Mouse (Mus musculus) intestine, embryonic 16.5 days (tissue): Measurements from ENCODE around the gene Baz2b. TPM values are rescaled to one million over a fixed set of nuclear protein-coding genes. Genes with fewer than 3 reads are reported as not detected.

Experiments used
- ATAC-seq: fragments of 200-750 bp; cut with Nextera tagmentation; 2 replicates; pipeline ENCODE4 v1.8.0; 2017; ENCODE audit warnings: moderate TSS enrichment, moderate library complexity
- H3K27ac ChIP-seq: fragments of 300-500 bp; sonication (generic); 2 replicates; pipeline ENCODE4 v1.5.1; 2014; ENCODE audit warnings: mild to moderate bottlenecking, low read length
- H3K27me3 ChIP-seq: fragments of 300-500 bp; sonication (generic); replicated peaks from 2 replicates; pipeline ENCODE4 v1.6.1; 2014; ENCODE audit warnings: low read length, control low read depth, mixed read lengths; ENCODE audit not compliant: control insufficient read depth, insufficient read depth
- H3K36me3 ChIP-seq: fragments of 300-500 bp; sonication (generic); 2 replicates; pipeline ENCODE4 v1.6.1; 2014; ENCODE audit warnings: low read length, control low read depth; ENCODE audit not compliant: control insufficient read depth, insufficient read depth
- H3K4me1 ChIP-seq: fragments of 300-500 bp; sonication (generic); 2 replicates; pipeline ENCODE4 v1.6.1; 2014; ENCODE audit warnings: low read length, control low read depth, mixed read lengths; ENCODE audit not compliant: control insufficient read depth, insufficient read depth
- H3K4me2 ChIP-seq: fragments of 300-500 bp; sonication (generic); 2 replicates; pipeline ENCODE4 v1.6.1; 2014; ENCODE audit warnings: low read depth, low read length, control low read depth
- H3K4me3 ChIP-seq: fragments of 300-500 bp; sonication (generic); 2 replicates; pipeline ENCODE4 v1.5.1; 2014; ENCODE audit warnings: mild to moderate bottlenecking, low read length
- H3K9ac ChIP-seq: fragments of 300-500 bp; sonication (generic); 2 replicates; pipeline ENCODE4 v1.6.1; 2014; ENCODE audit warnings: low read depth, low read length
- H3K9me3 ChIP-seq: fragments of 300-500 bp; sonication (generic); 2 replicates; pipeline ENCODE4 v1.6.1; 2016; ENCODE audit warnings: low read length, control low read depth; ENCODE audit not compliant: control insufficient read depth
- WGBS: fragments of 180-500 bp; shearing (Covaris S2); extraction: QIAGEN DNeasy Blood & Tissue Kit; methylation state at CpG from one replicate; pipeline ENCODE4 v1.1.7; 2014; 5-methylcytosine and 5-hydroxymethylcytosine counted together
- polyA plus RNA-seq: library from polyadenylated mRNA; unstranded; fragments of >200 nt; fragmentation: Nextera tagmentation; extraction: Ambion mirVana; gene quantifications from 2 replicates; pipeline ENCODE4 v1.2.1, GENCODE M21; 2015

Gene Baz2b
- polyA plus RNA-seq, 1 experiment from 2014 or later, result 42.3 TPM

DNA sequence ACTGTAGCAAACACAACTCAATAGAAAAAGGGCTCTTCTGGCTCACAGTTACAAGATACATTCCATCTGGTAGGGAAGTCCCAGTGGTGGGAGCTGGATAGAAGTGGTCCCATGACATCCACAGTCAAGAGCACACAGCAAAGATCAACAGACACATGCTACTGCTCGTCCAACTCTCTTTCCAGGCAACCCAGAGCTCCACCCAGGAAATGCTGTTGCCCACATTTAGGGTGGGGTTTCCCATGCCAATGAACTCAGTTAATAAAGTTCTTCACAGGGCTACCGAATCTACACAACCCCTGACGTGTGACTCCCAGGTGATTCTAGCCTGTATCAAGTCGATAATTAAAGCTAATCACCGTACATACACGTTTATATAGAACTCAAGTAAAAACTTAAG lies 5.5 kb downstream of the Baz2b start:
- no peak overlapping the region for H3K4me3 ChIP-seq
- WGBS, result 68% methylated on average over 6 of the region's 6 CpGs
- peak; percentile 72 for ATAC-seq
- no peaks in the 10 kb centered on the region for H3K36me3 ChIP-seq
- peak overlapping the region; percentile 5; the same call in 1 of the 2 replicates for H3K9ac ChIP-seq
- H3K4me1 ChIP-seq, result peaks cover 12% of the 10 kb centered on the region
- 0 out of 2 replicates have a peak overlapping the region, but pooled peaks have one; percentile 27 for H3K4me2 ChIP-seq
- no peaks in the 10 kb centered on the region for H3K9me3 ChIP-seq
- H3K27ac ChIP-seq, result peak overlapping the region; percentile 74
- no peaks in the 10 kb centered on the region for H3K27me3 ChIP-seq

DNA sequence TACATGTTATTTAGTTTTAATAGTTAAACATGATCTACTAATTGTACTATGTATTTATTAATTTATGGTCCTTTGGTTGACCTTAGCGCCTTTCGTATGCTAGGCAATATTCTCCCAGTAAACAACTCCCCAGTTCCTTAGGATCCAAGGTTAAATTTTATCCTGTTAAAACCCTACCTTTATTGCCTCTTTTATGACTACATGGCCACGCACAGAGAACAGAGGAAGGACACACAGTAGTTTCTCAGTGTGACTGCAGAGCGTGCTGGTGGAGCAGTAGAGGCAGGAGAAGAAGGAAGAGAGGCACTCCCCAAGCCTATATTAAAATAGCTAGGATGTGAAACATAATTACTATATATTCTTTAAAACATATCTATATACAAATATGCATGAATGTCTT lies 5.9 kb downstream of the Baz2b start:
- H3K4me2 ChIP-seq, result 0 out of 2 replicates have a peak overlapping the region, but pooled peaks have one; percentile 27
- H3K4me3 ChIP-seq, result no peak overlapping the region
- 65% methylated on average over 4 of the region's 4 CpGs for WGBS
- H3K9ac ChIP-seq, result no peak overlapping the region
- peaks cover 12% of the 10 kb centered on the region for H3K4me1 ChIP-seq
- H3K27ac ChIP-seq, result peak overlapping the region; percentile 74
- H3K9me3 ChIP-seq, result no peaks in the 10 kb centered on the region
- peak; percentile 89 for ATAC-seq
- H3K27me3 ChIP-seq, result no peaks in the 10 kb centered on the region
- no peaks in the 10 kb centered on the region for H3K36me3 ChIP-seq

DNA sequence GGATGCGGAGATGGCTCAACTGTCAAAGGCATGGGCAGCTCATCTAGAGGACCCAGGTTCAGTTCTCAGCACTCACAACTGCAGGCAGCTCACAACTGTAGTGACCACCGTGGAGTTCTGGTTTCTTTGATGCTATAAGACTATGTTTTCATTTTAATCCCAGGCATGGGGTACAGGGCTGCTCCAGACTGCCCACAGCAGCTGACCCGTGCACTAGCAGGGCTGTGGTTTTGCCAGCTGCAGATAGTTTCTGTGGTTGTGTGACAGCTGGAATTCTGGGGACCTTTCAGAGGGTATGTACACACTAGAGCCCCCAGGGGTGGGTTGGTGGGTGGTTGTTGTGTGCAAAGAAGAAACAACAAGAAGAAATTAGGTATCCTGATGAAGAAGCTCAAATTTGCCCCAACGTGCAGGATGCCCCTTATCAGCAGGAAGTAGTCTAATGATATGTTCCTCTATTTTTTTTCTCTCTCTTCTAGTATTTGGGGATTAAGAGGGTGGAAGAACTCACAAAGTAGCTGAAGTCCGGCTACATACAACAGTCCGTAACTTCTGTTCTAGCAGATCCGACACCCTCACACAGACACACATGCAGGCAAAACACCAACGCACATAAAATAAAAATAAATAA lies 6.6 kb downstream of the Baz2b start:
- Histone ChIP-seq H3K27me3 (no peaks in the 10 kb centered on the region), H3K9ac (no peak overlapping the region), H3K9me3 (no peaks in the 10 kb centered on the region), H3K36me3 (no peaks in the 10 kb centered on the region), H3K4me2 (no peak overlapping the region), H3K4me3 (no peak overlapping the region), H3K4me1 (peaks cover 8% of the 10 kb centered on the region), H3K27ac (no peak overlapping the region)
- 84% methylated on average over 8 of the region's 8 CpGs for WGBS
- ATAC-seq, result no peak

DNA sequence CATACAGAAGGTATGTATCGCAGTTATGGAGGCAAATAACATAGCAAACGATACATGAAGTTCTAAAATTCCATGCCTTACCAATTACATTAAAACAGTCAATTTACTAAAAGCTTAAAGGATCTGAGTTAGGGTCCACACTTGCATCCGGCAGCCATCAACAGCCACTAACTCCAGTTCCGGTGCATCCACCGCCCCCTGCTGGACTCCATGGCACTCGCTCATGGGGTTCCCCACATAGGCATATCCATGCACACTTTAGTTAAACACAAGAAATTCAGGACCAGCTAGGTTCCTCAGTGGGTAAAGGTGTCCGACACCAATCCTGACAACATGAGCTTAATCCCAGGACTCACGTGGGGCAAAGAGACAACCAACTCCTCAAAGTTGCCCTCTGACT lies 9.0 kb downstream of the Baz2b start:
- Histone ChIP-seq H3K27me3 (no peaks in the 10 kb centered on the region), H3K27ac (no peak overlapping the region), H3K9me3 (no peaks in the 10 kb centered on the region), H3K4me1 (peaks cover 4% of the 10 kb centered on the region; the same call in 1 of the 2 replicates), H3K36me3 (no peaks in the 10 kb centered on the region), H3K4me3 (no peak overlapping the region), H3K4me2 (no peak overlapping the region), H3K9ac (no peak overlapping the region)
- no peak for ATAC-seq
- 62% methylated on average over 8 of the region's 8 CpGs for WGBS

DNA sequence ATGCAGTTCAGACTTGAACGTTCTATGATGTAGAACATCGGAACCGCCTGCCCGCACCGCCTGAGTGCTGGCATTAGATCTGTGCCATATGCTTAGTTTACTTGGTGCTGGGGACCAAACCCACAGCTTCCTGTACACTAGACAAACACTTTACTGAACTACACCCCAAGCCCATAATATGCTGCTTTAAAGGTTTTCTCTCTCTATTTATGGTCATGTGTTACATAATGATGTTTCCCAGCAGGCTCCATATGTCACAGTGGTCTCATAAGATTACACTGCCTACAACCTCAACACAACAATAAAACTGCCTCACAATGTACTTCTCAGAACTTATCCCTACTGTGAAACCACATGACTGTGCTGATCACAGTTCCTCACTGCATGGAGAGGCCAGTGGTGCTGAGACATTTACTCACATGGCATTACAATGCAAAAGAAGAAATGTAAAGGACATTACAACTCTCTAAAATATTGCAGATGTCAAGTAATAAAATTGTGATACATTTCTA lies 9.5 kb downstream of the Baz2b start:
- H3K27me3 ChIP-seq, result no peaks in the 10 kb centered on the region
- H3K4me1 ChIP-seq, result peaks cover 4% of the 10 kb centered on the region; the same call in 1 of the 2 replicates
- ATAC-seq, result no peak
- no peak overlapping the region for H3K9ac ChIP-seq
- H3K36me3 ChIP-seq, result no peaks in the 10 kb centered on the region
- H3K9me3 ChIP-seq, result no peaks in the 10 kb centered on the region
- 98% methylated on average over 5 of the region's 5 CpGs for WGBS
- no peak overlapping the region for H3K27ac ChIP-seq
- H3K4me2 ChIP-seq, result no peak overlapping the region
- H3K4me3 ChIP-seq, result no peak overlapping the region

DNA sequence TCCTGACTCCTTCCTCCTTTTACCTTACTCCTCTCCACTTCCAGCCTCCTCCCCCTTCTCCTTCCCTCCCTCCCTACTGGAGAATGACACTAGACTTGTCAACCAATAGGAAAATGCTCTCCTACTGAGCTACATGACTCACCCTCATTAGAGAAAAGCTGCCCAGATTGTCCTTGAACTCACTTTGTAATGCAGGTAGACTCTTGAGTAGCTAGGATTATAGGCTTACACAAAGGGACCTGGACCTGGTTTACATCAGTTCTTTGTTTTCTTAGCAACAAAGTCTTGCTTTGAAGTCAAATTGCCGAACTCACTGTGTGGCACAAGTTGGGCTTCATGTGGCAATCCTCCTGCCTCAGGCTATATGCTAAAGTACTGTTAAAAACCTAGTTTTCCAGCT lies 12.8 kb downstream of the Baz2b start:
- Histone ChIP-seq H3K4me3 (no peak overlapping the region), H3K4me2 (no peak overlapping the region), H3K9ac (no peak overlapping the region), H3K27ac (no peak overlapping the region), H3K36me3 (no peaks in the 10 kb centered on the region), H3K27me3 (no peaks in the 10 kb centered on the region), H3K9me3 (no peaks in the 10 kb centered on the region), H3K4me1 (no peaks in the 10 kb centered on the region)
- no peak; the same call in 1 of the 2 replicates for ATAC-seq
- WGBS, result 56% methylated on average over 1 of the region's 1 CpGs

DNA sequence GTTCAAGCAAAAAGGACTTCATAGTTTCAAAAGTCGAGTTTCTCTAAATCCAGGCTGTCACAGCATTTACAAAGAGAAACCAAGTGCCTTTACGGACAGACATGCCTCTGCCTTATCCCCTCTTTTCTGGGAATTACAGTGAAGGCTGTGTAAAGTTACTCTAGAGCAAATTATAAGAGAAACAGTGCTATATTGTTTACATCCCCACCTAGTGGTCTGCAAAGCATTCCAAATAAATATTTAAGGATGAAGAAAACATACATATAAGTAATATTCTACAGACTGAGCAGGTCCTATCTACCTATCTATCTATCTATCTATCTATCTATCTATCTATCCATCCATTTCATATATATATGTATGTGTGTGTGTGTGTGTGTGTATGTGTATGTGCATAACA lies 27.9 kb downstream of the Baz2b start:
- no peak for ATAC-seq
- Histone ChIP-seq H3K27me3 (no peaks in the 10 kb centered on the region), H3K9ac (no peak overlapping the region), H3K4me1 (no peaks in the 10 kb centered on the region), H3K4me3 (no peak overlapping the region), H3K27ac (no peak overlapping the region), H3K9me3 (no peaks in the 10 kb centered on the region), H3K4me2 (no peak overlapping the region), H3K36me3 (no peaks in the 10 kb centered on the region)
- WGBS, result 46% methylated on average over 2 of the region's 2 CpGs

DNA sequence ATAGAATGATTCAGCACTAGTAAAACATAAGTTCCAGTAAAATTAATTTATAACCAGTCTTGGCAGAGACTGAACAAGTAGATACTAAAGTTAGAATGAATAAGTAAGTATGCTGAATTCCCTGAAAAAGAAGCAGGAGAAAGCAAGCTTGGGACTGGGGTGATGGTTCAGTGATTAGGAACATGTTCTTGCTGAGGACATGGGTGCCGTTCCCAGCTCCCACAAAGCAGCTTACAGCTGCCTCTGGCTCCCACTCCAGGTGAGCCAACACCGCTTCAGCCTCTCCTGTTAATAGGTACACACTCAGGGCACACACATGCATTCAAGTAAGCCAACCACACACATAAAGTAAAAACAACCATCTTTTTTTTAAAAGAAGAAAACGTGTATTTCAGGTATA lies 32.1 kb downstream of the Baz2b start:
- no peak for ATAC-seq
- H3K4me1 ChIP-seq, result no peaks in the 10 kb centered on the region
- 86% methylated on average over 3 of the region's 3 CpGs for WGBS
- H3K4me2 ChIP-seq, result no peak overlapping the region
- H3K27me3 ChIP-seq, result no peaks in the 10 kb centered on the region
- H3K27ac ChIP-seq, result no peak overlapping the region
- no peak overlapping the region for H3K4me3 ChIP-seq
- no peaks in the 10 kb centered on the region for H3K9me3 ChIP-seq
- no peak overlapping the region for H3K9ac ChIP-seq
- no peaks in the 10 kb centered on the region for H3K36me3 ChIP-seq

DNA sequence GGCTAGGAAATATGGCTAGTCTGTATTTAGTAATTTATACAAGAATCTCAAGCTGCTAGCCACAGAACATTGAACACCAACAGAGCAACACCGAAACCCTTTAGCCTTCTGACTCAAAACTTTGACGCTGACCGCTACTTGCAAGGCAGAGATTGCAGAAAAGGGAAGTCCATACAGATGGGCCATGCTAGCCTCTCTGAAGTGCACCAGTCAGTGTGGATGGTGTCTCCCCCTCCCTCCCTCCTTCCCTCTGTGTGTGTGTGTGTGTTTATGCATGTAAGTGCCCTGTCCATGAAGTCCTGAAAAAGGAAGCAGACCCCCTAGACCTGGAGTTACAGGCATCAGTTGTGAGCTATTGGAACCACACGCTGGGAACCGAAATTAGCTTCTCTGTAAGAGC lies 33.6 kb downstream of the Baz2b start:
- Histone ChIP-seq H3K27me3 (no peaks in the 10 kb centered on the region), H3K27ac (no peak overlapping the region), H3K9ac (no peak overlapping the region), H3K4me2 (no peak overlapping the region), H3K4me1 (peaks cover 2% of the 10 kb centered on the region; the same call in 1 of the 2 replicates), H3K9me3 (no peaks in the 10 kb centered on the region), H3K4me3 (no peak overlapping the region), H3K36me3 (no peaks in the 10 kb centered on the region)
- 77% methylated on average over 5 of the region's 5 CpGs for WGBS
- ATAC-seq, result no peak

DNA sequence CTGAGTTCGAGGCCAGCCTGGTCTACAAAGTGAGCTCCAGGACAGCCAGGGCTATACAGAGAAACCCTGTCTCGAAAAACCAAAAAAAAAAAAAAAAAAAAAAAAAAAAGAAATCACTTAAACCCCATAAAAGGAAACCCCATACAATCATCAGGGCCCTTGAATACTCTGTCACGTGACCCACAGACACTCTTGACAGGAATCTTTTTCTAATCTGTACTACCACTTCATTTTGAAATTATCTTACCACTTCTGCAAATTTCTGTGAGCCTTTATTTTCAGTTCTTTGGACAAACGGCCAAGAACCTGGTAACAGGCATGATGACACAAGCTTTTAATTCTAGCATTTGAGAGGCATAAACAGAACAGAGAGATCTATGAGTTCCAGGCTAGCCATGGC lies 34.6 kb downstream of the Baz2b start:
- Histone ChIP-seq H3K4me1 (peaks cover 2% of the 10 kb centered on the region; the same call in 1 of the 2 replicates), H3K4me3 (no peak overlapping the region), H3K9me3 (no peaks in the 10 kb centered on the region), H3K9ac (no peak overlapping the region), H3K27me3 (no peaks in the 10 kb centered on the region), H3K27ac (no peak overlapping the region), H3K4me2 (no peak overlapping the region), H3K36me3 (no peaks in the 10 kb centered on the region)
- 96% methylated on average over 3 of the region's 4 CpGs for WGBS
- no peak for ATAC-seq
